Mouse (Mus musculus): ENCODE measurements around the gene Slc19a2. TPM values are rescaled to one million over a fixed set of nuclear protein-coding genes. Genes with fewer than 3 reads are reported as not detected.

The Slc19a2 gene
- total RNA-seq, 2 experiments from 2014 or later, result 9.8 to 10.8 TPM

Other genes starting within 250 kb of the Slc19a2 start
- gene Sele, start 200.8 kb upstream of the Slc19a2 start, total RNA-seq (2021), result under 1 TPM in 1 of 2 experiments, not detected in 1; 0.12 TPM
- not detected for gene Sell, start 187.1 kb upstream of the Slc19a2 start, total RNA-seq (2021)
- not detected for gene Selp, start 133.8 kb upstream of the Slc19a2 start, total RNA-seq (2021)
- 1 to 10 TPM in 1 of 2 experiments, under 1 TPM in 1; 0.55 to 4.6 TPM for gene F5, start 97.2 kb upstream of the Slc19a2 start, total RNA-seq (2021)
- gene Ccdc181, start 26.5 kb downstream of the Slc19a2 start, total RNA-seq (2021), result 10 to 100 TPM; 18.7 to 19.8 TPM
- 10 to 100 TPM; 17.0 to 21.9 TPM for gene Nme7, start 55.1 kb downstream of the Slc19a2 start, total RNA-seq (2021)
- 10 to 100 TPM; 27.6 to 29.2 TPM for gene Blzf1, start 58.4 kb downstream of the Slc19a2 start, total RNA-seq (2021)
- 1,000 to 10,000 TPM; 1,876 to 1,908 TPM for gene Atp1b1, start 209.3 kb downstream of the Slc19a2 start, total RNA-seq (2021)